ENCODE assay signal across 11 mouse cellular contexts in the genomic region with DNA sequence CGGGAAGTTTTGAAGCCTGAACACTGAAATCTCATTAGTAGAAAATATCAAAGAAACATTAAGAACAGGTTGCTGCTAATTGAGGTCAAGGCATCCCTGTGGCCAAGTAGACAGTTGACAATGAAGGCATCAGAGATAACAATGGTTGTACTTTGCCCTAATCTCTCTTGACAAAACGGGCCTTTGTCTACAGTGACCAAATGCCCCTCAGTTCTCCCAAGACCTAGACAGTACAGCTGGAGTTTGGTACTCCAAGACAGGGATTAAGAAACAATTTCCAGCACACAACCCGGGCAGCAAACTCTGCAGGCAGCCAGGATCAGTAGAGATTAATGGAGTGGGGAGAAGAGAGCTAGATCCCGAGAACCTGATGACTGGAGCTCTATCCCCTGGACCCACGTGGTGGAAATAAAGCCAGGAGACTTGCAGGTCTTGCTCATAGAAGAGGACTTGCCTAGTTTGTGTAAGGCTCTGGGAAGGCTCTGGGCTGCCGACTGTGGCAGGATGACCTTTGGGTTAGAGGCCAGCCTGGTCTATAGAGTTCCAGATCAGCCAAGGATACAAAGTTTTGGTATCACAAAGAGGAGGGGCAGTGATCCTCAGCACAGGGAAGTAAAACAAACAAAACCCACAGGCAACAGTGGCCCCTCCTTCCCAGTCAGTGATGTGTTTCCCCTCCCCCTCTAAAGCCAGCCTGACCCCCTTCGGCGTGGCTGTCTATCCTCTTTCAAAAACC. TPM values are rescaled to one million over a fixed set of nuclear protein-coding genes. Genes with fewer than 3 reads are reported as not detected.
A peak's percentile ranks its signal among the peaks of the same experiment; 100 is the strongest.
DNase-seq lines count a peak whose midpoint lies in the region; ATAC-seq and TF ChIP-seq lines count a peak whose summit lies in the region.
"Had no signal": no experiment of that assay in that cellular context is flagged by ENCODE, and none has a peak within 500 bp of the region (broad histone marks: within the 10 kb centered on the region; RNA-seq: fewer than 3 reads in every experiment).

No protein-coding gene starts in this region.

- H3K36me3 ChIP-seq in neural tube, embryonic 15.5 days = no peaks in the 10 kb centered on the region
- no peaks in the 10 kb centered on the region for H3K36me3 ChIP-seq in midbrain, postnatal 0 days (ENCODE audit: insufficient read depth, low read length)

- peak; percentile 23 for DNase-seq in kidney, adult 11 months
- DNase-seq in kidney, adult 18-20 months = no peak
- DNase-seq in embryo, embryonic 11 days = peak; percentile 38
- DNase-seq in kidney, postnatal 25 days = peak; percentile 9 to 55
- DNase-seq in adrenal gland, adult (ENCODE audit: inconsistent age in 2 of 2, low spot score in 1 of 2) = no peak
- no peak for DNase-seq in midbrain, postnatal 0 days (ENCODE audit: low spot score)
- DNase-seq in gastrocnemius, adult 8-10 months (ENCODE audit: low spot score in 2 of 2) = no peak
- DNase-seq: adrenal gland, adult 8-10 months; cerebellum, adult 2 months; thymus, postnatal 36 days had no signal

- H3K9ac ChIP-seq in neural tube, embryonic 15.5 days (replicated peaks) = no peak overlapping the region
- H3K9ac ChIP-seq in midbrain, postnatal 0 days (replicated peaks; ENCODE audit: low read length, poor library complexity, severe bottlenecking) = no peak overlapping the region

- H3K4me3 ChIP-seq in neural tube, embryonic 15.5 days (replicated peaks) = no peak overlapping the region
- no peak overlapping the region for H3K4me3 ChIP-seq in midbrain, postnatal 0 days (ENCODE audit: low read depth, low read length)

- 21% methylated on average over 8 of the region's 8 CpGs for WGBS in neural tube, embryonic 15.5 days
- 9% methylated on average over 8 of the region's 8 CpGs for WGBS in midbrain, postnatal 0 days

- H3K4me1 ChIP-seq in neural tube, embryonic 15.5 days = peaks cover 21% of the 10 kb centered on the region
- peaks cover 2% of the 10 kb centered on the region; the same call in 1 of the 2 replicates for H3K4me1 ChIP-seq in midbrain, postnatal 0 days (ENCODE audit: insufficient read depth, low read length)

- no peak overlapping the region; the same call in 1 of the 2 replicates for H3K4me2 ChIP-seq in neural tube, embryonic 15.5 days
- H3K4me2 ChIP-seq in midbrain, postnatal 0 days (ENCODE audit: low read depth, low read length, poor library complexity, severe bottlenecking) = no peak overlapping the region

- H3K9me3 ChIP-seq in neural tube, embryonic 15.5 days (replicated peaks) = no peaks in the 10 kb centered on the region
- no peaks in the 10 kb centered on the region for H3K9me3 ChIP-seq in midbrain, postnatal 0 days (ENCODE audit: low read length)

- ATAC-seq in neural tube, embryonic 15.5 days (ENCODE audit: low FRiP score) = no peak
- ATAC-seq in midbrain, postnatal 0 days (ENCODE audit: low FRiP score) = no peak

- H3K27ac ChIP-seq in neural tube, embryonic 15.5 days (replicated peaks) = peak overlapping the region; percentile 18; the same call in 1 of the 2 replicates
- H3K27ac ChIP-seq in midbrain, postnatal 0 days (ENCODE audit: low read depth, low read length) = no peak overlapping the region

- H3K27me3 ChIP-seq in neural tube, embryonic 15.5 days (replicated peaks) = no peaks in the 10 kb centered on the region
- no peaks in the 10 kb centered on the region for H3K27me3 ChIP-seq in midbrain, postnatal 0 days (ENCODE audit: insufficient read depth, low read length)

- no peak for TF ChIP-seq CTCF in midbrain, postnatal 0 days (IDR thresholded peaks at IDR 0.05)

RNA-seq across cellular contexts. Expression of a gene that starts 51.1 kb away (rescaled TPM):
- polyA plus RNA-seq in neural tube, embryonic 15.5 days (2015; fragmentation: Nextera tagmentation; extraction: Ambion mirVana) = 6.8 and 7.1 TPM in 2 replicates
- total RNA-seq in midbrain, postnatal 0 days (2014; rRNA removed) = 11.2 and 11.8 TPM in 2 replicates
- polyA plus RNA-seq in midbrain, postnatal 0 days (2015; fragmentation: Nextera tagmentation; extraction: Ambion mirVana) = 4.5 and 5.4 TPM in 2 replicates
- 10 to 100 TPM; 15.8 to 18.8 (median 17.6) TPM for total RNA-seq in gastrocnemius, adult 8-10 months (2022)

Comparison
In these comparisons a context has a peak if more than half of its experiments do, and no peak if none do; other contexts are left out.
1. DNase-seq: peak in kidney, adult 11 months (single experiment), embryo, embryonic 11 days (single experiment) and kidney, postnatal 25 days (2 of 2); none in kidney, adult 18-20 months (single experiment), adrenal gland, adult (0 of 2), midbrain, postnatal 0 days (single experiment) and gastrocnemius, adult 8-10 months (0 of 2).